Mouse (Mus musculus) cerebellum, adult 2 months (tissue): ENCODE results near the gene Vgll4.

ENCODE experiments used
- CTCF ChIP-seq: fragments of 200-500 bp; IDR thresholded peaks from 2 replicates; pipeline ENCODE4 v1.5.1; 2011; ENCODE audit warnings: low read depth, mild to moderate bottlenecking, control low read depth, low read length, moderate library complexity, borderline replicate concordance; ENCODE audit not compliant: insufficient read depth
- POLR2A ChIP-seq: fragments of 200-500 bp; IDR thresholded peaks from 2 replicates; pipeline ENCODE4 v1.6.1; 2011; ENCODE audit warnings: low read length, control low read depth, borderline replicate concordance; ENCODE audit not compliant: insufficient read depth

- TF ChIP-seq CTCF (no peak), POLR2A (no peak)
Observed at GRCm38 (mm10) chr6:114915915-114916714, 53.7 kb downstream of the Vgll4 start.
